Mouse (Mus musculus) retina, embryonic 14.5 days (tissue): ENCODE data around the gene Gm36028.

Experiments used
- DNase-seq: peaks from one replicate; pipeline ENCODE4 v3.0.0-alpha.2; 2015; ENCODE audit warnings: low spot score

The Gm36028 gene

DNA sequence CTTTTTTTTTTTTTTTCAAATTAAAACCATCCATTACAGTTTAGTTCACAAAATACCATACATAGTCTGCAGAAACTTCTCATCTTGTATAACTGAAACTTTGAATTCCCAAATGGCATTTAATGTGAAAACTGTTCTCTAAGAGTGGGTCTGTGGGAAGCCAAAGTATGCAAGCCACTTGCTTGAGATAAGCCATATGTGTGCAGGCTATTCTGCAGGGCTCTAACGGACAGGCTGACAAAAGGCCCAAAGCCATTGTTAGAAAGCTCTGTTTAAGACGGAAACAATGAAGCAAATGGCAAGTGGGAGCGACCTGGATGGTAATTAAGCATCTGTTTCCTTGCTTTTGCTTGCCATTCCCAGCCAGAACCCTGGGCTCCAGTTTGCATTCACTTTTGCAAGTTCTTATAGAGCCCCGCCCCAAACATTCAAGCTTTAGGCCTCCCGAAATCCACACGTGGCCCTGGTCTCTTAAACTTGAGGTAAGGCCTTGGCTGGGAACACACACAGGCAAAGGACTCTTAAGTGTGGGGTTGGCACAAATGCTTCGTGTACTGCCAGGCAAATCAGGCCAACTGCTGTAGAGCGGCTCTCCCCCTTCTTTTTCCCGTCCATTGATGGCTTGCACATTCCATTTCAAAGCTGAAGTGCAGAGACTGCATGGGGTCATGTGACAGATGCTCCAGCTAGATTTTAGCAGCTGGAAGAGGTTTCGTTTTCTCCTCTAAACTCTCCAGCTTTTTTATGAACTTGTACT lies 51.9 kb downstream of the Gm36028 start:
- DNase-seq, result peak; percentile 65

DNA sequence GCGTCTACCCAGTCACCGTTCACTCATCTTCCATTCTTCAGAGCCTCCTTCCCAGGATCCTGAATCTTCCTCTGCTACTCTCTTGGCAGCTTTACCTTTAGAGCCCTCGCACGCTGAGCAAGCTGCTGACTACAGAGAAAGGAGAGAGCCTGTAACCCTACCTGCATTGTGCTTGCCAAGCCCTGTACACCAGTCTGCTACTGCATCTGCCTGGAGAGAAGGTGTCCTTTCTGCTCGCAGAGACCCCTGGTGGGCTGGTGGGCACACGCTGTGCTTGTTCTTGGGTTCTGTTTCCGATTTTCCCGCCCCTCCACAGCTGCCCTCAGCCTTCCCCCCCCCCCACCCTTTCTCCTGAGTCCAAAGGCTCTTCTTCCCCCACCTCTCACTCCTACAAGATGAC lies 53.7 kb downstream of the Gm36028 start:
- no peak for DNase-seq

DNA sequence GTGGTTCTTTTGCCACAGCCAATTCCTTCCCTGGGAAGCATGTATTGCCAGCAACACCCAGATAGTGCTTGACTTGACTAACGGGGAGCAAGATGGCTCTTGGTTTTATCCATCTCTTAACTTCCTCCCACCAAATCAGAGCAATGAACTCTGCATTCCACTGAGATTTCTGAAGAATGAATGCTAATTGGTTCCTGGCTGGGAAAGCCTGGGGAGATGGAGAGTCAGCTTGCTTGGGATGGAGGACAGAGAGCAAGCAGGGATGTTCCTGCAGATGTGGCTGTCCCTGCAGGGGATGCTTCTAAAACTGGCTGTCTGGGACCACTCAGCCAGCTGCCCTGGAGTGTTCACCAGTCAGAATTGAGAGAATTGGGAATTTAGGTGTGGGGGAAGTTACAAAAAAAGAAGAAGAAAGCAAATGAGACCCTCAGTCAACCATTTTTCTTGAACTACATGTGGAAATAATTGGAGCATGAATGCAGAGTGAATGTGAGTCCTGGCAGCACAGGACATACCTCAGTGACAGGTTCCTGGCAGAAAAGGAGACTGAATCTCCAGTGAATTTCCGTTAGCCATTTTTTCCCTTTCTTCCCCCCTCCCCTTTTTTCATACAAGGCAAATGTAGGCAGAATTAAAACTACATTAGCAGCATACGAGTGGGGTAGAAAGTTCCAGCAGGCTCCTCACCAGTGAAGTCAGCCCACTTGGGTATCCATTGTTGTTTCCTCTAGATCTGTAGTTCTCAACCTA lies 55.0 kb downstream of the Gm36028 start:
- DNase-seq, result no peak

DNA sequence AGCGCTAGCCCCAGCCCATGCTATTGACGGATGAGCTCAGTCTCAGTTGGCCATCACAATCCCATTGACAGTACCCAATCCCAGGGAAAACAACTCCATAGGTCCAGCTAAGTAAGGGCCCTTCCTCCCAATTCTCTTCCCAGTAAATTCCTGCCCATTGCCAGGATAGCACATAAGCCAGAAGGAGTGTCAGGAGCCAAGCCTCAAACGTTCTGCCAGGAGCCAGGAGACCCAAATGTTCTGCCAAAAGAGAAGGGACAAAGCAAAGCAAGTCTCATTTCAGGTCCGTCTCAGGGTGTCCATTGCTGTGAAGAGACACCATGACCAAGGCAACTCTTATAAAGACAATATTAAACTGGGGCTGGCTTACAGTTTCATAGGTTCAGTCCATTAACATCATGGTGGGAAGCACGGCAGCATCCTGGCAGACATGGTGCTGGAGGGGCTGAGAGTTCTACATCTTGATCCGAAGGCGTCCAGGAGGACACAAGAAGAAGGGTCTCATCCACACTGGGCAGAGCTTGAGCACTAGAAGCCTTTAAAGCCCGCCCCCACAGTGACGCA lies 57.5 kb downstream of the Gm36028 start:
- no peak for DNase-seq

DNA sequence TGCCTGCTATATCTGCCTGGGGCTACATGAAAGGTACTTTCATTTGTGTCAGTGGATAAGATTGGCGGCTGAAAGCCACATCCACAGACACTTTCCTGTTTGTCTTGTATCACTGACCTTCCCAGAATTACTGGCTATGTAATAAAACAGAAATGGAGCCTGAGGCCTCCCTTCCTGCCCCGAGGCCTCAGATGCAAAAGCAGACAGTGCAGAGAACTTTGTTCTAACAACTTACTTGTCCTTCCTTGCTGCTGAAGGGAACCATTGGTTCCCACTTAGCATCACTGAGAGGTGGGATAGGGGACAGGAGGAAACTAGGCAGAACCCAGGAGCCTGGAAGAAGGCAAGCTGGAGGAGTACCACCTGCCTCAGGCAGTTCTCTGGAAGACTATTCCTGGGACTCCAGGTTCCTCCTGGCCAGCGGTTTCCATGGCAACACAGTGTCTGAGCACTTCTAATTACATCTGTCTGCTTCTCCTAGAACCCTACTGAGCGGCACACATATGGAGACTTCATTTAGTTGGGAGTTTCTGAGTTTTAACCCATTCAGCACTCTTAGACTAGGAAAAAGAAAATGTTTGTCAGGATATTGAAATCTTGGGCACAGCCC lies 58.2 kb downstream of the Gm36028 start:
- DNase-seq, result peak; percentile 38

DNA sequence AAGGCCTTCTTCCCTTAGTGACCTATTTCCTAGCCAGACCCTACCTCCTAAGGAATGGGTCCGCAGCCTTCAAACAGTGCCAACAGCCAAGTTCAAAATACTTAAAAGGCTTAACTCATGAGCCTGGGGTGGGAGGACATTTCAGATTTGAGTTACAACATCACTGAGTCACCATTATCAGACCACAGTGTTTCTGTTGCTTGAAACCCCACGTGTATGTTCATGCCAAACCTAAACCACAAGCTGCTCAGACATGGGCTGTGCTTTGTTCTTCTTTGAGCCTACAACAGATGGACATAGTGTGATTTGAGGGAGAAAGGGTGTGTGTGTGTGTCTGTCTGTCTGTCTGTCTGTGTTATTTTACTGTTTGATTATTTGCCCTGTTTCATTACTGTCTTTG lies 59.8 kb downstream of the Gm36028 start:
- DNase-seq, result no peak
